Mouse (Mus musculus) hindbrain, embryonic 10.5 days (tissue): Measurements from ENCODE around the gene Dhx9. TPM values are rescaled to one million over a fixed set of nuclear protein-coding genes. Genes with fewer than 3 reads are reported as not detected.
"Not testable (repeated sequence)": the region's sequence is repeated elsewhere in the genome, so short reads cannot be mapped to it uniquely, and the experiment has no call there.

ENCODE experiments used
- DNase-seq: peaks from one replicate; pipeline ENCODE4 v3.0.0-alpha.2; 2017; ENCODE audit warnings: low spot score
- H3K27ac ChIP-seq: fragments of 300-500 bp; sonication (generic); 2 replicates; pipeline ENCODE4 v1.5.1; 2016; ENCODE audit warnings: mild to moderate bottlenecking, moderate library complexity
- H3K27me3 ChIP-seq: fragments of 300-500 bp; sonication (generic); 2 replicates; pipeline ENCODE4 v1.6.1; 2016; ENCODE audit warnings: mild to moderate bottlenecking; ENCODE audit not compliant: poor library complexity, insufficient read depth, severe bottlenecking
- H3K36me3 ChIP-seq: fragments of 300-500 bp; sonication (generic); 2 replicates; pipeline ENCODE4 v1.6.1; 2016; ENCODE audit warnings: mild to moderate bottlenecking, moderate library complexity
- H3K4me1 ChIP-seq: fragments of 300-500 bp; sonication (generic); replicated peaks from 2 replicates; pipeline ENCODE4 v1.6.1; 2016; ENCODE audit warnings: mild to moderate bottlenecking
- H3K4me3 ChIP-seq: fragments of 300-500 bp; sonication (generic); 2 replicates; pipeline ENCODE4 v1.5.1; 2016; ENCODE audit warnings: mild to moderate bottlenecking, moderate library complexity
- H3K9me3 ChIP-seq: fragments of 300-500 bp; sonication (generic); 2 replicates; pipeline ENCODE4 v1.6.1; 2016; ENCODE audit warnings: mild to moderate bottlenecking, moderate library complexity
- WGBS: fragments of 180-500 bp; shearing (Covaris S2); methylation state at CpG from one replicate; pipeline ENCODE4 v1.1.7; 2016; 5-methylcytosine and 5-hydroxymethylcytosine counted together
- polyA plus RNA-seq: library from polyadenylated mRNA; unstranded; fragments of >200 nt; fragmentation: Nextera tagmentation; extraction: Ambion mirVana; gene quantifications from 2 replicates; pipeline ENCODE4 v1.2.1, GENCODE M21; 2016

The Dhx9 gene
- polyA plus RNA-seq = 31.1 and 42.1 TPM in 2 replicates

DNA sequence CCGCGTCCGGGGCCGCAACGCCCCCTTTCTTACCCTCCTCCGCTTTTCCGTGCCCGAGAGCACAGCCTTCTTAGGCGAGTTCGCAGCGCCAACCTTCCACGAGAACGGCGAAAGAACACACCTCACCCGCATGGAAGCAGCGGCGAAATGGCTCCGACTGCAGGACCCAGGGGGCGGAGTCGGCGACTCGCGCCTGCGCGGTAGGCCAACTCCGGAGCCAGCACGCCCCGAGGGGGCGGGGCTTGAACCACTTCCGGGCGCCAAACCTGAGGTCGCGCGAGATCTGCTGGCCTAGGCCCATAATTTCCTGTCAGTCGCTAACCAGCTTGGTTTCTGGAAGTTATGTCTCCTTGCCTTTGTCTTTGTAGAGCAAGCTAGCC is at the start of gene Dhx9:
Gene Dhx9 (minus strand): TSS at position 161 of the 380 bp plus-strand sequence.
- WGBS = under 1% methylated on average over 35 of the region's 35 CpGs
- DNase-seq = peak; percentile 98
- Histone ChIP-seq H3K9me3 (no peaks in the 10 kb centered on the region), H3K27ac (peak within 1 kb of the TSS; percentile 100), H3K36me3 (peaks cover 19% of the 10 kb centered on the region), H3K4me3 (peak within 1 kb of the TSS; percentile 100), H3K27me3 (no peaks in the 10 kb centered on the region), H3K4me1 (peaks cover 30% of the 10 kb centered on the region)

DNA sequence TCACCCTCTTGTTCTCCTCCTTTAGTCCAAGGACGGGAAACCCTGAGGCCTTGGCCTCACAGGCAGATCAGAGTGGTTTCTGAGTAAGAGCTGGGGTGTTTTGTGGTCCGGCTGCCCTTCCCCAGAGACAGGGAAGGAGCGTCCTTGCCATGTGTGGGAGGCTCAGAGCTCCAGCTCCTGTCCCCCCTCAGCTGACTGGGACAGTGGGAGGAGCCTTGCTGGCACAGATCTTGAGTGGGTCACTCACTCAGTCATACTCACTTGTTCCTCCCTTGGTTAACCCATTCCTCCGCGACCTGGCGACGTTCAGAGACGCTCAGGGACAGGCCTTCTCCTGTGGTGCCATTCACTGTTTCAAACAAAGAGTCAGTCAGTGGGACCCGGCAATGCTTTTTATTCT is 48.2 kb upstream of the Dhx9 start:
- Histone ChIP-seq H3K9me3 (no peaks in the 10 kb centered on the region), H3K4me3 (no peak overlapping the region), H3K4me1 (peaks cover 40% of the 10 kb centered on the region), H3K36me3 (peaks cover 3% of the 10 kb centered on the region; the same call in 1 of the 2 replicates), H3K27me3 (no peaks in the 10 kb centered on the region), H3K27ac (peak overlapping the region; percentile 85)
- 28% methylated on average over 9 of the region's 9 CpGs for WGBS
- no peak for DNase-seq

GRCm38 (mm10) chr1:153532896-153533295 is 45.4 kb upstream of the Dhx9 start:
- H3K36me3 ChIP-seq, H3K4me3 ChIP-seq, DNase-seq, H3K27me3 ChIP-seq, H3K9me3 ChIP-seq: not testable (repeated sequence)
- 87% methylated on average over 3 of the region's 3 CpGs for WGBS
- H3K27ac ChIP-seq = peak overlapping the region; percentile 96
- H3K4me1 ChIP-seq = peaks cover 27% of the 10 kb centered on the region

DNA sequence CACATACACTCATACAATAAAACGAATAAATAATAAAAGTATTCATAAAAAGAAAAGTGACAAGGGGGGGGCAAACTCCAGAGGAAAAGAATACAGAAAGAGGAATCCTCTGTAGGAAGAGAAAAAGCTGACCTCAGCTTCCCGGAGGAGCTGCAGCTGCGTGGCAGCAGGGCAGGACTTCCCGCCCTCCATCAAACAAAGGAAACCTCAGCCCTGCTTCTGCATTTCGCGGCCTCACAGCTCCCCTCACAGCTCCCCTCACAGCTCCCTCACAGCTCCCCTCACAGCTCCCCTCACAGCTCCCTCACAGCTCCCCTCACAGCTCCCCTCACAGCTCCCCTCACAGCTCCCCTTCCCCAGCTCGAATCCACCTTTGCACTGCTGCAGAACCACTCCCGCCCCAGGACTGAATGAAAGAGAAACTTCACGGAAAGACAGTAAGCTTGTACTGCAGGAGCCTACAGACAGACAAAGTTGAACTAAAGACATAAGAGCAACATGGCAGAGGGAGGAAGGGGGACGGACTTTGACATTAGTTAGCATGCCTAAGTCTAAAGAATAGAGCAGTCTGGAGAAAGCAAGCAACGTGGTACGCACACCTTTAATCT is 44.9 kb upstream of the Dhx9 start:
- peak overlapping the region; percentile 96 for H3K27ac ChIP-seq
- H3K4me1 ChIP-seq = peaks cover 27% of the 10 kb centered on the region
- H3K4me3 ChIP-seq = peak overlapping the region; percentile 38
- H3K36me3 ChIP-seq = peaks cover 3% of the 10 kb centered on the region; the same call in 1 of the 2 replicates
- no peaks in the 10 kb centered on the region for H3K9me3 ChIP-seq
- no peaks in the 10 kb centered on the region for H3K27me3 ChIP-seq
- DNase-seq = peak; percentile 71
- WGBS = 11% methylated on average over 12 of the region's 12 CpGs

DNA sequence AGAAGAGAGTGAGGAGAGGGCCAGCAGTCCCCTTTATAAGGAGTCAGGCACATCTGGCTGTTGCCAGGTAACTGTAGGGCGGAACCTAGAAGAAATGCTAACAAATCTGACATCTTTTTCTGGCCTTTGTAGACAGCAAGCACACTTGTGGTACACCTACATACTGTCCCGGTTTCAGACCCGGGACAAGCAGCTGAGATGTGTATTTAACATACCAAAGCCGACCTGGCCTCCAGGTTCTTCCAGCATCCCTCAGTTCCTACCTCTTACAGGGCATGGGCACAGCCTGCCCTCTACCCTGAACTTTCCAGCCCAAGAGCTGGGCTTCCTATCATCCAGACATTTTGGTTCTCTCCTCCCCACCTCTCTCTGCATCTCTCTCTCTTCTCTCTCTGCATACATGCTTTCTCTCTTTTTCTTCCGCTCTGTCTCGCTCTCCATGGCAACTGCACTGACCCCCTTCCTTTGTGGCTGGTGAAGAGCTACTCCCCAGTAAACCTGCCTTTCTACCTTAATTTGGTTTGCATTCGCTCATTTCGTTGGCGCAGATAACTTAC is 44.3 kb upstream of the Dhx9 start:
- peak overlapping the region; percentile 38 for H3K4me3 ChIP-seq
- H3K27me3 ChIP-seq = no peaks in the 10 kb centered on the region
- H3K9me3 ChIP-seq = no peaks in the 10 kb centered on the region
- 17% methylated on average over 9 of the region's 9 CpGs for WGBS
- H3K27ac ChIP-seq = peak overlapping the region; percentile 96
- DNase-seq = peak; percentile 68
- H3K4me1 ChIP-seq = peaks cover 27% of the 10 kb centered on the region
- no peaks in the 10 kb centered on the region for H3K36me3 ChIP-seq

- no peaks in the 10 kb centered on the region for H3K36me3 ChIP-seq
- no peak overlapping the region for H3K4me3 ChIP-seq
- H3K9me3 ChIP-seq = no peaks in the 10 kb centered on the region
- WGBS = 54% methylated on average over 3 of the region's 3 CpGs
- H3K4me1 ChIP-seq = peaks cover 5% of the 10 kb centered on the region; the same call in 1 of the 2 replicates
- H3K27me3 ChIP-seq = no peaks in the 10 kb centered on the region
- DNase-seq = no peak
- H3K27ac ChIP-seq = no peak overlapping the region
Observed at GRCm38 (mm10) chr1:153522116-153522515, 34.7 kb upstream of the Dhx9 start.

DNA sequence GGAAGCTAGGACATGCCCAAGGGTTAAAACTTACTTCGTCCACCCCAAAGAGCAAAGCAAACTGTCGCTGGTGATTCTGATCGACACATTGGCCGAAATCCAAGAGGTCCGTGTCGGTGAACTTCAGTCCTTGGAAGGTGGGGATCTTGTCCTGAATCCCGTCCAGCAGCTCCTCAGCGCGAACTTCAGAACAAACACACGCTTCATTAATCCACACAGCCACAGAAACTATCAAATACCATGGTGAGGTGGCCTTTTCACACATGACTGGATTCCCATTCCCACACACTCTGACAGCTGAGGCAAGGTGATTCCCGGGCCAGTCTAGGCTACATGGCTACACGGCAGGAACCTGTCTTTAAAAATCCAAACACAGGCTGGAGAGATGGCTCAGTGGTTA is 27.9 kb upstream of the Dhx9 start:
- Histone ChIP-seq H3K27me3 (no peaks in the 10 kb centered on the region), H3K4me3 (no peak overlapping the region), H3K4me1 (no peaks in the 10 kb centered on the region), H3K36me3 (peaks cover 9% of the 10 kb centered on the region; the same call in 1 of the 2 replicates), H3K27ac (no peak overlapping the region), H3K9me3 (no peaks in the 10 kb centered on the region)
- no peak for DNase-seq
- WGBS = 91% methylated on average over 12 of the region's 12 CpGs

GRCm38 (mm10) chr1:153510330-153511009 is 23.0 kb upstream of the Dhx9 start:
- Histone ChIP-seq H3K9me3 (no peaks in the 10 kb centered on the region), H3K27ac (no peak overlapping the region), H3K4me3 (no peak overlapping the region), H3K4me1 (no peaks in the 10 kb centered on the region), H3K27me3 (no peaks in the 10 kb centered on the region), H3K36me3 (peaks cover 9% of the 10 kb centered on the region; the same call in 1 of the 2 replicates)
- DNase-seq = no peak
- 66% methylated on average over 2 of the region's 2 CpGs for WGBS

- 61% methylated on average over 8 of the region's 8 CpGs for WGBS
- not testable (repeated sequence) for DNase-seq
Observed at GRCm38 (mm10) chr1:153509569-153509968, 22.1 kb upstream of the Dhx9 start.

DNA sequence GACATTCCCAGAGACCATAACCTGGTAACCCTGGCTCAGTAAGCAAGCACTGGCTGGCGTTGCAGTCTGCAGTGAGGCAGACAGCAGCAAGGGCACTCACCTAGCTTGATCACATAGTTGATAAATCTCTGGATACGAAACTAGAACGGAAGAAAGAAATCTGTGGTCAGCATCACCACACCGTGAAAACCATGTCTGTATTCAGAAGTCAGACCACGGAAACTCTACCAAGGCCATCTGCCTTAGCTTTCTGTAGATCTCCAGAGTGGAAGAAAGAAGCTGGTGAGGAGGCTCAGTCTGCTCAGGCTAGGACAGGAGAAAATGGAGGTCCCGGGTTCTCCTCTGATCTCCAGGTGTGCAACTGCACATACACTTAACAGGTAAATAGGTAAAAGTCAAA is 21.6 kb upstream of the Dhx9 start:
- Histone ChIP-seq H3K27ac (no peak overlapping the region), H3K4me1 (no peaks in the 10 kb centered on the region), H3K36me3 (no peaks in the 10 kb centered on the region), H3K9me3 (no peaks in the 10 kb centered on the region), H3K4me3 (no peak overlapping the region), H3K27me3 (no peaks in the 10 kb centered on the region)
- WGBS = 85% methylated on average over 6 of the region's 6 CpGs
- DNase-seq = no peak

More at GRCm38 (mm10) chr1:153509569-153509968, 22.1 kb upstream of the Dhx9 start:
- not testable (repeated sequence) for H3K9me3 ChIP-seq, H3K27me3 ChIP-seq, H3K4me3 ChIP-seq, H3K27ac ChIP-seq, H3K36me3 ChIP-seq, H3K4me1 ChIP-seq

GRCm38 (mm10) chr1:153506266-153506665 is 18.8 kb upstream of the Dhx9 start:
- H3K9me3 ChIP-seq = no peaks in the 10 kb centered on the region
- no peak overlapping the region for H3K4me3 ChIP-seq
- H3K27me3 ChIP-seq = no peaks in the 10 kb centered on the region
- DNase-seq = no peak
- WGBS = 84% methylated on average over 6 of the region's 6 CpGs
- H3K36me3 ChIP-seq = no peaks in the 10 kb centered on the region
- 0 out of 2 replicates have a peak, but pooled peaks cover 3% of the 10 kb centered on the region for H3K4me1 ChIP-seq
- no peak overlapping the region for H3K27ac ChIP-seq

GRCm38 (mm10) chr1:153501644-153502321 is 14.3 kb upstream of the Dhx9 start:
- DNase-seq = no peak
- Histone ChIP-seq H3K4me1 (0 out of 2 replicates have a peak, but pooled peaks cover 3% of the 10 kb centered on the region), H3K27me3 (no peaks in the 10 kb centered on the region), H3K9me3 (no peaks in the 10 kb centered on the region), H3K4me3 (no peak overlapping the region), H3K36me3 (no peaks in the 10 kb centered on the region), H3K27ac (no peak overlapping the region)
- WGBS = 63% methylated on average over 5 of the region's 5 CpGs
